Mouse (Mus musculus) midbrain, embryonic 11.5 days (tissue): ENCODE results near the gene Letm1. TPM values are rescaled to one million over a fixed set of nuclear protein-coding genes. Genes with fewer than 3 reads are reported as not detected.
A peak's percentile ranks its signal among the peaks of the same experiment; 100 is the strongest.

ENCODE experiments used
- ATAC-seq: fragments of 200-750 bp; cut with Nextera tagmentation; 2 replicates; pipeline ENCODE4 v1.8.0; 2017; ENCODE audit warnings: moderate TSS enrichment, moderate library complexity; ENCODE audit not compliant: low FRiP score
- DNase-seq: peaks from one replicate; pipeline ENCODE4 v3.0.0; 2015; ENCODE audit warnings: low spot score; ENCODE audit errors: missing footprints
- H3K27ac ChIP-seq: fragments of 300-500 bp; sonication (generic); 2 replicates; pipeline ENCODE4 v1.5.1; 2014; ENCODE audit warnings: low read depth, low read length
- H3K27me3 ChIP-seq: fragments of 300-500 bp; sonication (generic); 2 replicates; pipeline ENCODE4 v1.6.1; 2014; ENCODE audit warnings: mild to moderate bottlenecking, low read length, moderate library complexity, mixed read lengths; ENCODE audit not compliant: control insufficient read depth, insufficient read depth
- H3K36me3 ChIP-seq: fragments of 300-500 bp; sonication (generic); 2 replicates; pipeline ENCODE4 v1.6.1; 2014; ENCODE audit warnings: mild to moderate bottlenecking, low read length, moderate library complexity, mixed read lengths; ENCODE audit not compliant: control insufficient read depth, insufficient read depth
- H3K4me1 ChIP-seq: fragments of 300-500 bp; sonication (generic); 2 replicates; pipeline ENCODE4 v1.6.1; 2014; ENCODE audit warnings: low read length; ENCODE audit not compliant: control insufficient read depth, insufficient read depth
- H3K4me2 ChIP-seq: fragments of 300-500 bp; sonication (generic); 2 replicates; pipeline ENCODE4 v1.6.1; 2014; ENCODE audit warnings: mild to moderate bottlenecking, moderate library complexity
- H3K4me3 ChIP-seq: fragments of 300-500 bp; sonication (generic); 2 replicates; pipeline ENCODE4 v1.5.1; 2014; ENCODE audit warnings: low read depth, low read length
- H3K9ac ChIP-seq: fragments of 300-500 bp; sonication (generic); 2 replicates; pipeline ENCODE4 v1.6.1; 2014; ENCODE audit warnings: low read length
- H3K9me3 ChIP-seq: fragments of 300-500 bp; sonication (generic); 2 replicates; pipeline ENCODE4 v1.6.1; 2016; ENCODE audit warnings: low read length; ENCODE audit not compliant: control insufficient read depth
- WGBS: fragments of 180-500 bp; shearing (Covaris S2); extraction: QIAGEN DNeasy Blood & Tissue Kit; methylation state at CpG from one replicate; pipeline ENCODE4 v1.1.7; 2014; 5-methylcytosine and 5-hydroxymethylcytosine counted together
- polyA plus RNA-seq: library from polyadenylated mRNA; unstranded; fragments of >200 nt; fragmentation: Nextera tagmentation; extraction: Ambion mirVana; gene quantifications from 2 replicates; pipeline ENCODE4 v1.2.1, GENCODE M21; 2014

The Letm1 gene
- polyA plus RNA-seq, 1 experiment from 2014 or later = 49.3 TPM

- H3K9me3 ChIP-seq = no peaks in the 10 kb centered on the region
- peak overlapping the region; percentile 88 for H3K27ac ChIP-seq
- WGBS = 10% methylated on average over 9 of the region's 9 CpGs
- H3K4me3 ChIP-seq = no peak overlapping the region
- peak overlapping the region; percentile 28 for H3K4me2 ChIP-seq
- peak overlapping the region; percentile 31 for H3K9ac ChIP-seq
- DNase-seq = peak; percentile 92
- ATAC-seq = no peak
- no peaks in the 10 kb centered on the region for H3K36me3 ChIP-seq
- peaks cover 21% of the 10 kb centered on the region for H3K27me3 ChIP-seq
- H3K4me1 ChIP-seq = peaks cover 42% of the 10 kb centered on the region
Measured at GRCm38 (mm10) chr5:33705612-33706349, 76.8 kb downstream of the Letm1 start.

- DNase-seq = peak; percentile 96
- Histone ChIP-seq H3K4me1 (peaks cover 49% of the 10 kb centered on the region), H3K4me2 (peak overlapping the region; percentile 28), H3K36me3 (no peaks in the 10 kb centered on the region), H3K9me3 (no peaks in the 10 kb centered on the region), H3K4me3 (no peak overlapping the region), H3K27me3 (peaks cover 24% of the 10 kb centered on the region), H3K27ac (peak overlapping the region; percentile 88), H3K9ac (peak overlapping the region; percentile 38)
- peak; percentile 92 for ATAC-seq
- WGBS = 2% methylated on average over 11 of the region's 11 CpGs
Measured at GRCm38 (mm10) chr5:33704945-33705611, 77.5 kb downstream of the Letm1 start.

GRCm38 (mm10) chr5:33703999-33704398, 78.6 kb downstream of the Letm1 start:
- H3K4me3 ChIP-seq = no peak overlapping the region
- H3K9ac ChIP-seq = peak overlapping the region; percentile 16; the same call in 1 of the 2 replicates
- ATAC-seq (peak; percentile 13; the same call in 1 of the 2 replicates), DNase-seq (no peak)
- H3K9me3 ChIP-seq = no peaks in the 10 kb centered on the region
- H3K27ac ChIP-seq = peak overlapping the region; percentile 83
- H3K36me3 ChIP-seq = no peaks in the 10 kb centered on the region
- H3K4me1 ChIP-seq = peaks cover 58% of the 10 kb centered on the region
- 30% methylated on average over 8 of the region's 8 CpGs for WGBS
- no peak overlapping the region for H3K4me2 ChIP-seq
- peaks cover 33% of the 10 kb centered on the region for H3K27me3 ChIP-seq

GRCm38 (mm10) chr5:33701832-33702231, 80.8 kb downstream of the Letm1 start:
- Histone ChIP-seq H3K4me3 (no peak overlapping the region), H3K27ac (no peak overlapping the region), H3K4me2 (no peak overlapping the region), H3K4me1 (peaks cover 71% of the 10 kb centered on the region), H3K36me3 (no peaks in the 10 kb centered on the region), H3K9me3 (no peaks in the 10 kb centered on the region), H3K27me3 (peaks cover 42% of the 10 kb centered on the region), H3K9ac (no peak overlapping the region)
- 87% methylated on average over 11 of the region's 11 CpGs for WGBS
- DNase-seq (no peak), ATAC-seq (no peak)

- H3K4me1 ChIP-seq = peaks cover 71% of the 10 kb centered on the region
- no peak overlapping the region for H3K4me2 ChIP-seq
- H3K4me3 ChIP-seq = no peak overlapping the region
- no peaks in the 10 kb centered on the region for H3K36me3 ChIP-seq
- no peak for DNase-seq
- WGBS = 59% methylated on average over 13 of the region's 13 CpGs
- peak overlapping the region; percentile 27 for H3K9ac ChIP-seq
- H3K27ac ChIP-seq = no peak overlapping the region
- peaks cover 52% of the 10 kb centered on the region for H3K27me3 ChIP-seq
- no peaks in the 10 kb centered on the region for H3K9me3 ChIP-seq
- no peak for ATAC-seq
Measured at GRCm38 (mm10) chr5:33700010-33700409, 82.6 kb downstream of the Letm1 start.

GRCm38 (mm10) chr5:33698669-33699068, 83.9 kb downstream of the Letm1 start:
- DNase-seq = no peak
- H3K4me2 ChIP-seq = no peak overlapping the region
- H3K4me1 ChIP-seq = peaks cover 67% of the 10 kb centered on the region
- ATAC-seq = no peak
- no peak overlapping the region; the same call in 1 of the 2 replicates for H3K27ac ChIP-seq
- H3K9me3 ChIP-seq = no peaks in the 10 kb centered on the region
- no peak overlapping the region for H3K4me3 ChIP-seq
- no peak overlapping the region for H3K9ac ChIP-seq
- H3K36me3 ChIP-seq = no peaks in the 10 kb centered on the region
- H3K27me3 ChIP-seq = peaks cover 60% of the 10 kb centered on the region
- 78% methylated on average over 5 of the region's 5 CpGs for WGBS

GRCm38 (mm10) chr5:33697947-33698512, 84.6 kb downstream of the Letm1 start:
- Histone ChIP-seq H3K36me3 (no peaks in the 10 kb centered on the region), H3K27ac (peak overlapping the region; percentile 10; the same call in 1 of the 2 replicates), H3K27me3 (peaks cover 63% of the 10 kb centered on the region), H3K4me3 (no peak overlapping the region), H3K4me2 (no peak overlapping the region), H3K9ac (no peak overlapping the region), H3K9me3 (no peaks in the 10 kb centered on the region), H3K4me1 (peaks cover 67% of the 10 kb centered on the region)
- 5% methylated on average over 13 of the region's 13 CpGs for WGBS
- ATAC-seq = no peak
- DNase-seq = no peak

- Histone ChIP-seq H3K27me3 (peaks cover 66% of the 10 kb centered on the region), H3K27ac (peak overlapping the region; percentile 10; the same call in 1 of the 2 replicates), H3K4me1 (peaks cover 72% of the 10 kb centered on the region), H3K9me3 (no peaks in the 10 kb centered on the region), H3K36me3 (no peaks in the 10 kb centered on the region), H3K4me2 (no peak overlapping the region), H3K4me3 (no peak overlapping the region), H3K9ac (no peak overlapping the region)
- DNase-seq = no peak
- ATAC-seq = no peak
- 19% methylated on average over 1 of the region's 1 CpGs for WGBS
Measured at GRCm38 (mm10) chr5:33697534-33697933, 85.1 kb downstream of the Letm1 start.

- peaks cover 66% of the 10 kb centered on the region for H3K27me3 ChIP-seq
- H3K27ac ChIP-seq = peak overlapping the region; percentile 91
- H3K4me2 ChIP-seq = peak overlapping the region; percentile 59; the same call in 1 of the 2 replicates
- H3K4me3 ChIP-seq = no peak overlapping the region
- WGBS = 42% methylated on average over 5 of the region's 5 CpGs
- ATAC-seq (no peak), DNase-seq (no peak)
- H3K4me1 ChIP-seq = peaks cover 80% of the 10 kb centered on the region
- no peaks in the 10 kb centered on the region for H3K36me3 ChIP-seq
- peak overlapping the region; percentile 25; the same call in 1 of the 2 replicates for H3K9ac ChIP-seq
- no peaks in the 10 kb centered on the region for H3K9me3 ChIP-seq
Measured at GRCm38 (mm10) chr5:33696430-33696829, 86.2 kb downstream of the Letm1 start.
